Mouse (Mus musculus): ENCODE results near the gene Lrrc8c. TPM values are rescaled to one million over a fixed set of nuclear protein-coding genes. Genes with fewer than 3 reads are reported as not detected.

The Lrrc8c gene
- polyA plus RNA-seq, 1 experiment from 2014 or later, result 11.0 TPM

DNA sequence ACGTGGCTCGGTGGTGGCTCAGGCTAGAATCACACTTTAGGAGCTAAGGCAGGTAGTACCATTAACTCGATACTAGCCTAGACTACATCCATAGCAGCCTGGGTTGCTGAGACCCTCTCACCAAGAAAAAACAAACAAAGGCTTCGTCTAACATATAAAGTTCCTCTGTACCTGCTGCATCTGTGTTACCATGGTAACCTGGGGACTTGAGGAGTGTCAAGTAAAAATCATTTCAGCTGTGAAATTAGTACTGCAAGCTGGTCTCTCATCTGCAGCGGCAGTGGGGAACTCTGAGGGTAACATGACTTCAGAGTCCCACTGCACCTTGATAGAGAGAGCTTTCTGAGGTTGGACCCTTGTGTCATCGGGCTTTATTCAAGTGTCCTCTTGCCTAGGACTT lies 68.3 kb downstream of the Lrrc8c start:
- ATAC-seq (ENCODE audit: low FRiP score, low read depth), result no peak
- H3K4me1 ChIP-seq, result peaks cover 20% of the 10 kb centered on the region
- no peak overlapping the region; the same call in 1 of the 2 replicates for H3K27ac ChIP-seq (replicated peaks)
- 78% methylated on average over 6 of the region's 6 CpGs for WGBS
- H3K9me3 ChIP-seq, result no peaks in the 10 kb centered on the region
- H3K27me3 ChIP-seq, result no peaks in the 10 kb centered on the region
- H3K36me3 ChIP-seq, result 0 out of 2 replicates have a peak, but pooled peaks cover 3% of the 10 kb centered on the region
- no peak overlapping the region for H3K9ac ChIP-seq (replicated peaks)
- no peak overlapping the region for H3K4me2 ChIP-seq (replicated peaks)
- no peak overlapping the region for H3K4me3 ChIP-seq

DNA sequence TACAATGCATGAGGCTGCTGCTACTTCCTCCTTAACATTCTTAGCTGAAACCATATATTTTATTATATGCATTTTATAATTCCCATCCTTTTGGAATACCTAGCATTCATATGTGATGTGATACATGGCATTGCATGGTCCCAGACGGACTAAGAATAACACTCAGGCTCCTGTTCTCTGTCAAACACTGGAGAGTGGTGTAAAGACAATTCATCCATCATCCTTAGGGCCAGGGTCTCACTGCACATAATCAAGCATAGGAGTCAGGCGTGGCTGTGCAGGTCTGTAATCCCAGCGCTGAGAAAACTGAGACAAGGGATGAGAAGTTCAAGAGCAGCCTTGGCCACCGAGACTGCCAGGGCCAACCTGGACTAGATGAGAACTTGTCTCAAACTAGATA lies 69.5 kb downstream of the Lrrc8c start:
- H3K9me3 ChIP-seq, result no peaks in the 10 kb centered on the region
- H3K4me2 ChIP-seq (replicated peaks), result no peak overlapping the region
- no peak overlapping the region for H3K4me3 ChIP-seq
- ATAC-seq (ENCODE audit: low FRiP score, low read depth), result no peak
- H3K9ac ChIP-seq (replicated peaks), result no peak overlapping the region
- no peak overlapping the region for H3K27ac ChIP-seq (replicated peaks)
- H3K36me3 ChIP-seq, result no peaks in the 10 kb centered on the region
- peaks cover 20% of the 10 kb centered on the region for H3K4me1 ChIP-seq
- 87% methylated on average over 4 of the region's 4 CpGs for WGBS
- H3K27me3 ChIP-seq, result no peaks in the 10 kb centered on the region

GRCm38 (mm10) chr5:105589119-105589518 lies 69.9 kb downstream of the Lrrc8c start:
- ATAC-seq (ENCODE audit: low FRiP score, low read depth), result no peak
- H3K9me3 ChIP-seq, result no peaks in the 10 kb centered on the region
- no peak overlapping the region for H3K4me3 ChIP-seq
- H3K27ac ChIP-seq (replicated peaks), result no peak overlapping the region
- H3K4me1 ChIP-seq, result peaks cover 20% of the 10 kb centered on the region
- no peaks in the 10 kb centered on the region for H3K27me3 ChIP-seq
- H3K36me3 ChIP-seq, result no peaks in the 10 kb centered on the region
- WGBS, result 96% methylated on average over 3 of the region's 3 CpGs
- no peak overlapping the region for H3K4me2 ChIP-seq (replicated peaks)
- H3K9ac ChIP-seq (replicated peaks), result no peak overlapping the region

GRCm38 (mm10) chr5:105592396-105592795 lies 73.2 kb downstream of the Lrrc8c start:
- WGBS, result 89% methylated on average over 4 of the region's 4 CpGs
- ATAC-seq (ENCODE audit: low FRiP score, low read depth), result no peak
- no peak overlapping the region for H3K4me3 ChIP-seq

GRCm38 (mm10) chr5:105593630-105594029 lies 74.4 kb downstream of the Lrrc8c start:
- WGBS, result 94% methylated on average over 9 of the region's 9 CpGs

More at GRCm38 (mm10) chr5:105592396-105592795, 73.2 kb downstream of the Lrrc8c start:
- H3K27me3 ChIP-seq, result no peaks in the 10 kb centered on the region
- H3K27ac ChIP-seq (replicated peaks), result no peak overlapping the region
- H3K9me3 ChIP-seq, result no peaks in the 10 kb centered on the region
- no peaks in the 10 kb centered on the region for H3K36me3 ChIP-seq
- H3K4me1 ChIP-seq, result peaks cover 3% of the 10 kb centered on the region; the same call in 1 of the 2 replicates
- H3K9ac ChIP-seq (replicated peaks), result no peak overlapping the region
- H3K4me2 ChIP-seq (replicated peaks), result no peak overlapping the region

GRCm38 (mm10) chr5:105598866-105599265 lies 79.7 kb downstream of the Lrrc8c start:
- no peaks in the 10 kb centered on the region for H3K27me3 ChIP-seq
- WGBS, result 86% methylated on average over 9 of the region's 9 CpGs
- no peak overlapping the region for H3K9ac ChIP-seq (replicated peaks)
- H3K4me3 ChIP-seq, result no peak overlapping the region
- H3K27ac ChIP-seq (replicated peaks), result no peak overlapping the region
- no peaks in the 10 kb centered on the region; the same call in 1 of the 2 replicates for H3K4me1 ChIP-seq
- no peak for ATAC-seq (ENCODE audit: low FRiP score, low read depth)
- no peak overlapping the region for H3K4me2 ChIP-seq (replicated peaks)
- no peaks in the 10 kb centered on the region for H3K36me3 ChIP-seq
- H3K9me3 ChIP-seq, result no peaks in the 10 kb centered on the region

More at GRCm38 (mm10) chr5:105593630-105594029, 74.4 kb downstream of the Lrrc8c start:
- Histone ChIP-seq H3K4me3 (no peak overlapping the region), H3K36me3 (no peaks in the 10 kb centered on the region), H3K27me3 (no peaks in the 10 kb centered on the region), H3K27ac (replicated peaks) (no peak overlapping the region), H3K9me3 (no peaks in the 10 kb centered on the region), H3K9ac (replicated peaks) (no peak overlapping the region), H3K4me1 (no peaks in the 10 kb centered on the region), H3K4me2 (replicated peaks) (no peak overlapping the region)
- ATAC-seq (ENCODE audit: low FRiP score, low read depth), result no peak

GRCm38 (mm10) chr5:105599315-105599714 lies 80.1 kb downstream of the Lrrc8c start:
- Histone ChIP-seq H3K27ac (replicated peaks) (no peak overlapping the region), H3K4me1 (no peaks in the 10 kb centered on the region; the same call in 1 of the 2 replicates), H3K4me2 (replicated peaks) (no peak overlapping the region), H3K9ac (replicated peaks) (no peak overlapping the region), H3K36me3 (no peaks in the 10 kb centered on the region), H3K4me3 (no peak overlapping the region), H3K27me3 (no peaks in the 10 kb centered on the region), H3K9me3 (no peaks in the 10 kb centered on the region)
- WGBS, result 68% methylated on average over 4 of the region's 4 CpGs
- no peak for ATAC-seq (ENCODE audit: low FRiP score, low read depth)

DNA sequence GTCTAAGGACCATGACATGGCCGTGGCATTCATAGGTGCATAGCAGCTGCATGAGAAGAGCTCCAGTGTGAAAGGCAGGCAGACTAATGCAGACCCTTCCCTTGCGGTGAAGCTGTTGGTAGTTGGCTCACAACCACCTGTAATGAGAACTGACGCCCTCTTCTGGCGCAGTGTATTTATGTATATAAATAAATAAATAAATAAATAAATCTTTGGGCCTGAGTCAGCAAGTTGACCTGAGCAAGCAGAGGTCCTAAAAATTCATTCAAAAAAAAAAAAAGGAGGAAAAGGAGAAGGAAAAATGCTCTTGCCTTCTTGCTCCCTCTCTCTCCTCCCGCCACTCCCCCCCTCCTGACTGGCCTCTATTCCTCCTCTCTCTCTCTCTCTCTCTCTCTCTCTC lies 81.8 kb downstream of the Lrrc8c start:
- 80% methylated on average over 4 of the region's 5 CpGs for WGBS

GRCm38 (mm10) chr5:105602585-105602984 lies 83.4 kb downstream of the Lrrc8c start:
- no peak overlapping the region for H3K9ac ChIP-seq (replicated peaks)
- no peak for ATAC-seq (ENCODE audit: low FRiP score, low read depth)
- WGBS, result 81% methylated on average over 9 of the region's 9 CpGs
- no peak overlapping the region for H3K4me3 ChIP-seq
- H3K27ac ChIP-seq (replicated peaks), result no peak overlapping the region
- H3K27me3 ChIP-seq, result no peaks in the 10 kb centered on the region
- H3K9me3 ChIP-seq, result no peaks in the 10 kb centered on the region
- H3K4me2 ChIP-seq (replicated peaks), result no peak overlapping the region
- H3K4me1 ChIP-seq, result no peaks in the 10 kb centered on the region; the same call in 1 of the 2 replicates
- peaks cover 12% of the 10 kb centered on the region for H3K36me3 ChIP-seq

More for the DNA sequence above, 81.8 kb downstream of the Lrrc8c start:
- H3K9me3 ChIP-seq, result no peaks in the 10 kb centered on the region
- H3K27me3 ChIP-seq, result no peaks in the 10 kb centered on the region
- no peak overlapping the region for H3K4me2 ChIP-seq (replicated peaks)
- ATAC-seq (ENCODE audit: low FRiP score, low read depth), result no peak
- H3K27ac ChIP-seq (replicated peaks), result no peak overlapping the region
- H3K9ac ChIP-seq (replicated peaks), result no peak overlapping the region
- H3K4me3 ChIP-seq, result no peak overlapping the region
- no peaks in the 10 kb centered on the region for H3K36me3 ChIP-seq
- H3K4me1 ChIP-seq, result no peaks in the 10 kb centered on the region; the same call in 1 of the 2 replicates

DNA sequence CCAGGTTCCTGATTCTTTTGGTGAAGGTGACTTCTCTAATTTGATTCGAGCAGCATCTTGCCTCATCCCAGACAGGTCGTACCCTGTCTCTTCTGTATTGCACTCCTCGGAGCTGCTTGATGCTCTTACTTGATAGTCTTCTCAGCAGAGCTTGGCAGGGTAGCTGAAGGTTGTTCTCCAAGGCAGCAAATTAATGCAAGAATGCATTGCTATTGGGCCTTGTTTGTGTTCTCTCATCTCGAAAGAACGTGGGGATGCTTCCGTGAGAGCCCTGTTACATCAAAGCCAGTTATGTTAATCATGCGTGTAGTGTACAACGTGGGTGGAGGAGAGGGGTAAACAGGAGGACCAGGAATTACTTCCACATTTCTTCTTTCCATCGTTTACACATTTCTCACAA lies 86.5 kb downstream of the Lrrc8c start:
- H3K9me3 ChIP-seq, result no peaks in the 10 kb centered on the region
- WGBS, result 68% methylated on average over 9 of the region's 9 CpGs
- no peaks in the 10 kb centered on the region; the same call in 1 of the 2 replicates for H3K4me1 ChIP-seq

GRCm38 (mm10) chr5:105609683-105610082 lies 90.5 kb downstream of the Lrrc8c start:
- Histone ChIP-seq H3K9ac (replicated peaks) (no peak overlapping the region), H3K9me3 (no peaks in the 10 kb centered on the region), H3K4me2 (replicated peaks) (no peak overlapping the region), H3K27me3 (no peaks in the 10 kb centered on the region), H3K4me3 (no peak overlapping the region), H3K36me3 (peaks cover 27% of the 10 kb centered on the region), H3K27ac (replicated peaks) (no peak overlapping the region), H3K4me1 (peaks cover 4% of the 10 kb centered on the region)
- no peak for ATAC-seq (ENCODE audit: low FRiP score, low read depth)
- whole genome bisulfite sequencing, result 80% methylated on average over 12 of the region's 12 CpGs

More for the DNA sequence above, 86.5 kb downstream of the Lrrc8c start:
- peaks cover 27% of the 10 kb centered on the region for H3K36me3 ChIP-seq
- H3K27ac ChIP-seq (replicated peaks), result no peak overlapping the region
- ATAC-seq (ENCODE audit: low FRiP score, low read depth), result no peak
- no peak overlapping the region for H3K9ac ChIP-seq (replicated peaks)
- H3K27me3 ChIP-seq, result no peaks in the 10 kb centered on the region
- H3K4me2 ChIP-seq (replicated peaks), result no peak overlapping the region
- no peak overlapping the region for H3K4me3 ChIP-seq

- Histone ChIP-seq H3K4me1 (peaks cover 4% of the 10 kb centered on the region; the same call in 1 of the 2 replicates), H3K36me3 (peaks cover 11% of the 10 kb centered on the region), H3K4me3 (no peak overlapping the region), H3K4me2 (replicated peaks) (no peak overlapping the region), H3K9me3 (no peaks in the 10 kb centered on the region), H3K9ac (replicated peaks) (no peak overlapping the region), H3K27me3 (no peaks in the 10 kb centered on the region), H3K27ac (replicated peaks) (no peak overlapping the region)
- WGBS, result 90% methylated on average over 9 of the region's 9 CpGs
- ATAC-seq (ENCODE audit: low FRiP score, low read depth), result no peak
These were observed 93.8 kb downstream of the Lrrc8c start for GRCm38 (mm10) chr5:105613002-105613401.

GRCm38 (mm10) chr5:105614000-105614399 lies 94.8 kb downstream of the Lrrc8c start:
- no peak overlapping the region for H3K27ac ChIP-seq (replicated peaks)
- no peak overlapping the region for H3K4me3 ChIP-seq
- H3K4me2 ChIP-seq (replicated peaks), result no peak overlapping the region
- H3K9ac ChIP-seq (replicated peaks), result no peak overlapping the region
- H3K9me3 ChIP-seq, result no peaks in the 10 kb centered on the region
- peaks cover 4% of the 10 kb centered on the region; the same call in 1 of the 2 replicates for H3K4me1 ChIP-seq
- H3K36me3 ChIP-seq, result 0 out of 2 replicates have a peak, but pooled peaks cover 3% of the 10 kb centered on the region
- no peaks in the 10 kb centered on the region for H3K27me3 ChIP-seq
- no peak for ATAC-seq (ENCODE audit: low FRiP score, low read depth)
- WGBS, result 31% methylated on average over 5 of the region's 5 CpGs

All from midbrain, embryonic 12.5 days (tissue).